Mouse (Mus musculus) left cerebral cortex, postnatal 14 days (tissue): ENCODE results near the gene Xpo4. TPM values are rescaled to one million over a fixed set of nuclear protein-coding genes. Genes with fewer than 3 reads are reported as not detected.

Experiments used
- total RNA-seq, 2 experiments: library from RNA; stranded (reverse); gene quantifications; 2 replicates each; pipeline ENCODE4 v1.2.3; 2021

Xpo4 gene
- total RNA-seq, 2 experiments from 2014 or later, result 12.8 to 13.0 TPM

Other genes starting within 250 kb of the Xpo4 start
- gene Ift88, start 241.4 kb downstream of the Xpo4 start, total RNA-seq, result 10 to 100 TPM; 16.9 to 17.7 TPM
- gene Il17d, start 140.7 kb downstream of the Xpo4 start, total RNA-seq, result 10 to 100 TPM; 13.3 to 14.0 TPM
- 10 to 100 TPM; 37.7 to 41.2 TPM for gene Eef1akmt1, start 93.8 kb downstream of the Xpo4 start, total RNA-seq
- gene Gm49361, start 80.7 kb upstream of the Xpo4 start, total RNA-seq, result under 1 TPM in 1 of 2 experiments, not detected in 1; 0.64 TPM
- gene Lats2, start 93.0 kb upstream of the Xpo4 start, total RNA-seq, result 10 to 100 TPM; 11.3 to 13.5 TPM
- gene Sap18, start 132.8 kb upstream of the Xpo4 start, total RNA-seq, result 10 to 100 TPM; 46.2 to 59.6 TPM
- gene Ska3, start 160.8 kb upstream of the Xpo4 start, total RNA-seq, result 1 to 10 TPM in 1 of 2 experiments, under 1 TPM in 1; 0.97 to 2.2 TPM
- 10 to 100 TPM; 65.6 to 87.1 TPM for gene Mrpl57, start 160.8 kb upstream of the Xpo4 start, total RNA-seq
- gene Zdhhc20, start 224.8 kb upstream of the Xpo4 start, total RNA-seq, result 10 to 100 TPM; 26.1 to 30.4 TPM